ENCODE assay signal across 8 mouse cellular contexts in the genomic region with DNA sequence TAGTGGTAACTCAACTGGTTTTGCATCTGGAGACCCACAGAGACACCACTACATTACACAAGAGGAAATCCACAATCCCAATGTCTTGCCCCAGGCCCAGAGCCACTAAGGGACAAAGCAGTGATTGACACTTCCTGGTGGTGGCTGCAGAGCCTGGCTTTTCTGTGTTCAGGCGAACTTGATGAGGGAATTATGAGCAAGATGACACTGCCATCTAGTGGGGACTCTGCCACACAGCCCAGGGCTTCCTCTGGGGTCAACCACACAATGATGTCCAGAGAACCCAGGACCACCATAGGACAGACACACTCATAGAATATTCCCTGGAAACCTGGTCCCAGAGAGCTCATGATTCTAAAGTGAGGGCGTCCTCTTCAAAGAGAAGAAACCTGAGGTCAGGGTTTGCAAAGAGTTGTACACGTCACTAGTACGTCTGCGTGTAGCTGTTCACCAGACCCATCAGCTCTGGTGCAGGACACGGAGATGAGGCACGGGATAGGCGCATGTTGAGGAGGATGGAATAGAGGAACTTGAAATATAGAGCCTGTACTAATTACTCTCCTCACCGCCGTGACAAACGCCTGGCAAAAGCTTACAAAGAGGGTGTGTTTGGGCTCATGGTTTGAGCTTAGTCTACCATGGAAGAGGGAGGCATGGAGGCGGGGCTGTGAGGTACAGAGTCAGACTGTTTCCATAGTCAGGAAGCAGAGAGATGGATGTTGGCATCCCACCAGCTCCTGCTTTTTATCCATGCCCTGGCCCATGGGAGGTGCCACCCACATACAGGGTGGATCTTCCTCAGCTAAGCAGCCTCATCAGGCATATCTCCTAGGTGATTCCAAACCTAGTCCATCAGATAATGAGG. TPM values are rescaled to one million over a fixed set of nuclear protein-coding genes. Genes with fewer than 3 reads are reported as not detected.
DNase-seq lines count a peak whose midpoint lies in the region; ATAC-seq and TF ChIP-seq lines count a peak whose summit lies in the region.

No protein-coding gene starts in this region.

- ATAC-seq in forebrain, embryonic 12.5 days (ENCODE audit: low FRiP score): peak; percentile 88
- peak; percentile 67; the same call in 1 of the 2 replicates for ATAC-seq in heart, postnatal 0 days (ENCODE audit: insufficient read depth, low read depth)

- no peak overlapping the region for H3K27ac ChIP-seq in forebrain, embryonic 12.5 days
- H3K27ac ChIP-seq in heart, postnatal 0 days (ENCODE audit: low read depth): no peak overlapping the region

- peak overlapping the region; percentile 21; the same call in 1 of the 2 replicates for H3K4me3 ChIP-seq in E14TG2a.4 (replicated peaks; ENCODE audit: low read length)
- H3K4me3 ChIP-seq in forebrain, embryonic 12.5 days (replicated peaks): no peak overlapping the region
- H3K4me3 ChIP-seq in heart, postnatal 0 days (ENCODE audit: low read depth, low read length): no peak overlapping the region

- no peaks in the 10 kb centered on the region for H3K36me3 ChIP-seq in E14TG2a.4 (ENCODE audit: insufficient read depth, low read length)
- no peaks in the 10 kb centered on the region for H3K36me3 ChIP-seq in forebrain, embryonic 12.5 days (replicated peaks)
- H3K36me3 ChIP-seq in heart, postnatal 0 days (replicated peaks; ENCODE audit: control insufficient read depth, insufficient read depth, low read length): no peaks in the 10 kb centered on the region

- TF ChIP-seq EP300 in heart, postnatal 0 days (IDR thresholded peaks at IDR 0.05; ENCODE audit: low read depth): no peak

- WGBS in forebrain, embryonic 12.5 days: 60% methylated on average over 12 of the region's 12 CpGs
- WGBS in heart, postnatal 0 days: 47% methylated on average over 12 of the region's 12 CpGs

- H3K9me3 ChIP-seq in E14TG2a.4 (ENCODE audit: low read length): peaks cover 9% of the 10 kb centered on the region
- H3K9me3 ChIP-seq in forebrain, embryonic 12.5 days: no peaks in the 10 kb centered on the region
- no peaks in the 10 kb centered on the region for H3K9me3 ChIP-seq in heart, postnatal 0 days (replicated peaks; ENCODE audit: control insufficient read depth, low read length)

- TF ChIP-seq CTCF in E14TG2a.4 (conservative IDR thresholded peaks at IDR 0.05; ENCODE audit: low read length): peak; percentile 81
- peak; percentile 93 for TF ChIP-seq CTCF in heart, postnatal 0 days (IDR thresholded peaks at IDR 0.05; ENCODE audit: low read depth)

- no peak overlapping the region for H3K4me2 ChIP-seq in forebrain, embryonic 12.5 days
- H3K4me2 ChIP-seq in heart, postnatal 0 days (ENCODE audit: low read depth, low read length): no peak overlapping the region

- peaks cover 9% of the 10 kb centered on the region for H3K27me3 ChIP-seq in E14TG2a.4 (ENCODE audit: insufficient read depth, low read length)
- H3K27me3 ChIP-seq in forebrain, embryonic 12.5 days: peaks cover 7% of the 10 kb centered on the region; the same call in 1 of the 2 replicates
- 0 out of 2 replicates have a peak, but pooled peaks cover 3% of the 10 kb centered on the region for H3K27me3 ChIP-seq in heart, postnatal 0 days (ENCODE audit: control insufficient read depth, insufficient read depth, low read length)

- peaks cover 12% of the 10 kb centered on the region for H3K4me1 ChIP-seq in E14TG2a.4 (replicated peaks; ENCODE audit: low read depth, low read length)
- peaks cover 7% of the 10 kb centered on the region for H3K4me1 ChIP-seq in forebrain, embryonic 12.5 days
- no peaks in the 10 kb centered on the region for H3K4me1 ChIP-seq in heart, postnatal 0 days (ENCODE audit: control insufficient read depth, insufficient read depth)

- peak; percentile 54 for DNase-seq in brain, embryonic 18.5 days (ENCODE audit: low read depth, low spot score)
- peak; percentile 80 for DNase-seq in heart, postnatal 0 days (ENCODE audit: low spot score)
- DNase-seq in kidney, postnatal 25 days: peak; percentile 67 to 78
- DNase-seq in lung, adult 18-20 months: peak; percentile 61 to 73
- DNase-seq in ovary, postnatal 10 days (ENCODE audit: low spot score): peak; percentile 37
- peak; percentile 23 to 70 for DNase-seq in thymus, postnatal 10 days (ENCODE audit: low spot score in 2 of 2)

- H3K9ac ChIP-seq in forebrain, embryonic 12.5 days: no peak overlapping the region
- H3K9ac ChIP-seq in heart, postnatal 0 days (replicated peaks; ENCODE audit: low read depth, low read length): no peak overlapping the region

RNA-seq across cellular contexts. Expression of gene Lyzl4, which starts 36.2 kb away (rescaled TPM):
- not detected in 2 replicates for polyA plus RNA-seq in forebrain, embryonic 12.5 days (2016; fragmentation: Nextera tagmentation; extraction: Ambion mirVana)
- not detected in 2 replicates for total RNA-seq in heart, postnatal 0 days (2014; rRNA removed; ENCODE audit: low replicate concordance)
- not detected in 2 replicates for polyA plus RNA-seq in heart, postnatal 0 days (2015; fragmentation: Nextera tagmentation; extraction: Ambion mirVana)

RNA-seq across cellular contexts. Expression of gene Vipr1, which starts 36.9 kb away (rescaled TPM):
- polyA plus RNA-seq in forebrain, embryonic 12.5 days (2016; fragmentation: Nextera tagmentation; extraction: Ambion mirVana): 0.50 and 1.7 TPM in 2 replicates
- 0.70 and 1.3 TPM in 2 replicates for total RNA-seq in heart, postnatal 0 days (2014; rRNA removed; ENCODE audit: low replicate concordance)
- polyA plus RNA-seq in heart, postnatal 0 days (2015; fragmentation: Nextera tagmentation; extraction: Ambion mirVana): 0.14 and 0.40 TPM in 2 replicates
